Mouse (Mus musculus) right cerebral cortex, postnatal 10 days (tissue): Measurements from ENCODE around the gene Tmem132c.

Source experiments
- DNase-seq, 2 experiments: peaks; one replicate each; pipeline ENCODE4 v3.0.0; 2021; ENCODE audit warnings: low spot score in 2 of 2

The Tmem132c gene

DNA sequence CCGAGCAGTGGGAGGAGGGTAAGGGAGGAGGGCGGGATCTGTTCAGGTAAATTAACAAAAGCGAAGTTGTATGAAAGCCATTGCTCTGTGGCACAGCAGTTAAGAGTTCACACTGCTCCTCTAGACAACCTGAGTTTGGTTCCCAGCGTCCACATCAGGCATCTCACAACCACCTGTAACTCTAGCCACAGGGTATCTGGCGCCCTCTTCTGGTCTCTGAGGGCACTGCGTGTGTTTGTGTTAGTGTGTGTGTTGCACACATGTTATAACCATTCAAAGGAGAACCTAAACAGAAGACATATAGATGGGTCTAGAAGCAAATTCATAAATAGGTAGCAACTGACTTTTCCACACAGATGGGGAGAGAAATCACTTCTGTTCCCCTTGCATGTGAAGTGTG, 245.6 kb downstream of the Tmem132c start:
- no peak for DNase-seq

DNA sequence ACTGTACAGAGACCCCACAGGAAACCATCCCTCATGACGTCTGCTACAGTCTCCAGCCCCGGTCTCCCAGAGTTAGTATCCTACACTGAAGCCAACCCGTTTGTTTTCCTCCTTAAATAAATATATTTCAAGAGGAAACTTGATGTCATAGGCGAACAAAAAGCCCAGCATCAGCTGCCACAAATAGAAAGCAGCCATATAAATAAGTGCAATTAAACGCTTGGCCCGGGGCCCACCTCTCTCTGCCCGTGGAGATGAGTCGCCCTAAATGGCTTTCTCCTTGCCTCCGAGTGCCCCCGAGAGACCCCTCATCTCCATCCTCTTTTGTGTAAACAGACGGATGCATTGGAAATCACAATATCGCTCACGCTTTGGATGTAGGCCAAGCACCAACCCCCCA, 247.1 kb downstream of the Tmem132c start:
- no peak for DNase-seq

DNA sequence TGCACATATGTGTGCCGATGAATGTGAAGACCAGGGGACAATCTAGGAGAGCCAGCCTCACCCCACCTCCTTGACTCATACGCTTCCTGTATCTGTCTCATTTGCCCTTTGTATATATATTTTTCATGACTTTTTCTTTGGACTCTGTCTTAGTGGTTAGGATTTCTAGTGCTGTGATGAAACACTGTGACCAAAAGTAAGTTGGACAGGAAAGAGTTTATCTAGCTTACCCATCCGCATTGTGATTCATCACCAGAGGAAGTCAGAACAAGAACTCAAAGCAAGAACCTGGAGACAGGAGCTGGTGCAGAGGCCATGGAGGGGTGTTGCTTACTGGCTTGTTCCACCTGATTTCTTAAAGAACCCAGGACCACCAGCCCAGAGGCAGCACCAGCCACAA, 250.1 kb downstream of the Tmem132c start:
- no peak for DNase-seq

DNA sequence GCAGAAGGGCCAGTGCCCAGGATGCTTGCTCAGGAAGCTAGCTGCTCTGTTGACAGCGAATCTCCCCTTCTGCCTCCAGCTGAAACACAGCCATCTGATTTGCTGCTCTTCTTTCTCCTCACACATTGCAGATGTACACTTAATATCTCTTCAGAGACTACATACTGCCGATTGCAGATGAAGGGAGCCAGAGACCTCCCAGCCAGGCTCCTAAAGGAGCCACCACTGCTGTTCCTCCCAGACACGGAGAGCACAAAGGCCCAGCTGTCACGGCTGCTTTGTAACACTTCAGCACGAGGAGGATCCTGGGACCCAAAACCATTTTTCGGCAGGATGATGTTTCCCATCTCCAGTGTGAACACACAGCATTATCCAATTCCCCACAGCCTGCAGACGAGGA, 255.3 kb downstream of the Tmem132c start:
- no peak for DNase-seq

DNA sequence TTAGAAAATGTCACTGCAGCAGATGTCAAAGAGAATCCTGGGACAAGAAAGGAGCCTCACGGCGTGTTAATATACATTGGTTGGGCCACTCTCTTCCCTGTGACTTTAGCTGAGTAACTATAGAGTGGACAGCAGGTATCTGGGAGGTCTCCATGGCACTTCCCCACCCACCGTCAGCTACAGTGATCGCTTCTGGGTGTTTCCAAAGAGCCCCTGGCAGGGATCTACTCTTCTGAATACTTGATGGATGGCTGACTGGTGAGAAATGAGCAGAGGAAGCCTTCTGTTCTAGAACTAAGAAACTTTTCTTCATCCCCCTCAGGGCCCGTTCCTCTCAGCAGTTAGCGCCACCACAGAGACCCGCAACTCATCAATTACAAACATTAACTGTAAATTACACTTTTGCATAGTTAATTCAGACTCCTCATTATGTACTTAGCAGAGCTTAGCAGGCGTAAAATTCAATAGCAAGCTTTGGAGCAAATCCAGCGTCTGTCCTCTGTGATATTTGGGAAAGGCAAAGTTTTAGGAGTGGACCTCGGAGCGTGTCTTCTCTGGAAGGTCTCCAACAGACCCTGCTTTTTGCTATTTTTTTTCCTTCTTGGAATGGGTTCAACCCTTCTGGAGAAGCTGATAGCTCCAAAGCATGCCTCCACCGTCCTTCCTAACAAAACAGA, 257.7 kb downstream of the Tmem132c start:
- DNase-seq: no peak

DNA sequence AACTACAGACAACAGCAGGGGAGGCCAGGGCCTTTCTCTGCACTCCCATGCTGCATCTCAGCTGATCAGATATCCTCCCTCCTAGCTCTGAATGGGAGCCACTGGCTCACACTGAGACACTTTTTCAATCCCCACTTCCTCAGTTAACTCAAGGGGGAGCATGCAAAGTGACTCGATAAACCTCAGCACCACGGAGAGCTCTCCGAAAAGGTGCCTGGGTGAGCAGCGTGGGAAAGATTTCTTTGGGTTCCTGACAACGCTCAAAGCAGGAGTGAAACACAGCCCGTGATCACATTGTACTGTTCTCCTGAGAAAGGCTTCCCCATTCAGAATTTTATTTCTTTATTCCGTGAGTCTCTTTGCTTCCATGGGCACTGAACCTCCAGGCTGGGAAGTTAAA, 261.2 kb downstream of the Tmem132c start:
- no peak for DNase-seq

DNA sequence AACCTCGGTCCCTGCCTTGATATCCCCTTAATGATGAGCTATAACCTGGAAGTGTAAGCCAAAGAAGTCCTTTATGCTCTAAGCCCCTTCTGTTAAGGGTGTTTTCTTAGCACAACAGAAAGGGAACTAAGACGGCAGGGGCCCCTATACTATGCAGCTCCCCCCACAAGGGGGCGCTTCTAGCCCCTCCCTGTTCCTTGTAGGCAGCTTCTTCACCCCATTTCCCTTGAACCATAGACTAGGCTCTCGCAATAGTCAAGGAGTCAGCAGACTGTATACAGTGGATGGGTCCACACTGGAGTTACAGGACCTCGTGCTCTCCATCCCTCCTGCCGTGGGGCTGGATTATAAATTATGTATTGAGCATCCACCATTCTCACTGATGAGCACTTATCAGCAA, 264.1 kb downstream of the Tmem132c start:
- no peak for DNase-seq

DNA sequence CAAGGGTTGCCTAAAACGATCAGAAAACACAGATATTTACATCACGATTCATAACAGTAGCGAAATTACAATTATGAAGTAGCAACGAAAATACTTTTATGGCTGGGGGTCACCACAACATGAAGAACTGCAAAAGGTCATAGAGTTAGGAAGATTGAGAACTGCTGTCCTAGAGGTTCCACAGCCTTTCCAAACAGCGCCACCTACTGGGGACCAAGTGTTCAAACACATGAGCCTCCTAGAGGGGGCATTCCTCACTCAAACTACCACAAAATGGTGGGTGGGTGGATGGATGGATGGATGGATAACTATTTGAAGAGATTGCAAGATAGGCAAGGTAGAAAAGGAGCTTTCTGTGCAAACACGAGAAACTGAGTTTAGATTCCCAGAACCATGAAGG, 270.0 kb downstream of the Tmem132c start:
- no peak for DNase-seq

DNA sequence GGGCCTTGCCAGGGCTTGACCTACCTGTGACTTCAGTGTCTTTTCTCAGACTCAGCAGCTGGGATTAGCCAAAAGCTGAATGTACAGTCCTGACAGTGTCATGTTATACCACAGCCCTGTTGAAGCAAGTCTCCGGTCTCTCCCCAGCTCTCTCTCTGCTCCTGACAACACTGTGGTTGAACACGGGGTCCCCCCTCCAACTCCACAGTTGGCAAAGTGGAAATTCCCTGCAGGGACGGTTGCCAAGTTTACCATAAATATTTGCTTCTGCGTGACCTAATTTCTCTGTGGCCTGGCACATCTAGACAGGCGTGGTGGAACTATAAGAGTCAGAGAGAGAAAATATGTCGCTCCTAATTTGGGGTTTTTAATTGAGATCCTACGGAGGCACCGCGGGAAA, 274.4 kb downstream of the Tmem132c start:
- no peak for DNase-seq

DNA sequence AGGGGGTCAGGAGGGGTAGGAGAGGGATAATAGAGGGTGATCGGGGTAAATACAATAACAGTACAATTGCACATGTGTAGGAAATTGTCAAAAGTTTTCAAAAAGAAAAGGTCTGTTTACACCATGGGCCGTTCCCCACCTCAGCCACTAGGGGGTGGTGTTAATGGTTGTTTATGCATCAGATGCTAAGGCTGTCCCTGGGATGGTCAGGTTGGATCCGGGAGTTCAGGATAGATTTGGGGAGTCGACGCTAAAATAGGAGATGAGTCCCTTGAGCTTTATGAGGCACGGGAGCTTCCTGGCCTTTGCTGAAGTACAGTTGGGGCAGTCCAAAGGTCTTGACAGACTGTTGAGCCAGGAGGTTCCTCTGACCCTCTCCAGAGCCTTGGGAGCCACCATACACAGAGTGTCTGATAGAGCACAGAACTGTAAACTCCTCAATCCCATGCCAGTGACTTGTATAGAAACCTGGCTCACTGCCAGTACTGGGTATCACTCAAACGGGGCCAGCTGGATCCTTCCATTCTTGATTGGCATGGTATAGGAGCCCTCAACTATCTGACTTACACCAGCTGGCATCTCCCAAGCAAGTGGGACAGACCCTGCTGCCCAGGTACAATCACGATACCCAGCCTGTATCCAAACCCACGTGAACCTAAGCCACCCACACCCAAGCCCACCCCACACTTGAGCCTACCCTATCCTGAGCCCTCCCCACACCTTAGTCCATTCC, 281.3 kb downstream of the Tmem132c start:
- no peak for DNase-seq

DNA sequence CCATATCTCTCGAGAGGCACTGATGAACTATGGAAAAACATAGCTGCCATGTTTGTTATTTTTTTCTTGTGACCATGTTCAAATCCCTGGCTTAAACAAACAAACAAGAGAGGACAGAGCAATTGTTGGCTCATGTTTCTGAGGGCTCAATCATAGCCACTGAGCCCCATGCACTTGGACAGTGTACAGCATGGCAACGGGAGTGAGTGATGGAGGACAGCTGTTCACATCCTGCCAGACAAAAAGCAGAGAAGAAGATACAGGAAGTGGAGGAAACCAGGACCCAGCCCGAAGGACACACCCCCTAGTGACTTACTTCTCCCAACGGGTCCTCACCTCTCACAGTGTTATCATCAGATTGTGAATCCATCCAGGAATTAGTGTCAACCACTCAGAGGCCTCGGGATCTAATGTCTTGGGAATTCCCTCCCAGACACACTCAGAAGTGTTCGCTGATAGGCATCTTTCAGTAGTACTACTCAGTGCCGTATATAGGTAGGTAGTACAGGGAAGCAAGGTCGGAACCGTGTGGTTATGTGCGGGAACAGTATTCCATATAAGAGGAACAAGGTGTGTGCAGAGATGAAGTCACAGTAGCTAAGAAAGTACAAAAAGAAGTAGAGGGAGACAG, 285.9 kb downstream of the Tmem132c start:
- no peak for DNase-seq

DNA sequence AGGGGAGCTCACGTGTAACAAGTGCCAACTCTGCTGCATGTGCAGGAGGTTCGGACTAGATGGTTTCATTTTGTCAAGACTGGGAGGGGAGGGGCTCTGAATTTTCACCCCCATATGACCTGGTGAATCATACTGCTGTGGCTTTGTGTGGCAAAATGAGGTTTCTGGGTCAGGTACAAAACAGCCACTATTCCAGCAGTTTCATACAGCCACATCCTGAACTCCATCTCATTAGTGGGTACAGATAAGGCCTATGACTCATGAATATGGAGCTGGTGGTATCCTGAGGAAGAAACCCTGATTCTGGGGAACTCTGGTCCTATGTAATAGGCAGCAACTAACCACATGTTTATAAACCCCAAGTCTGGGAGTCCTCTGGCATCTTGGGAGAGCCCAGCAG, 295.9 kb downstream of the Tmem132c start:
- no peak for DNase-seq

DNA sequence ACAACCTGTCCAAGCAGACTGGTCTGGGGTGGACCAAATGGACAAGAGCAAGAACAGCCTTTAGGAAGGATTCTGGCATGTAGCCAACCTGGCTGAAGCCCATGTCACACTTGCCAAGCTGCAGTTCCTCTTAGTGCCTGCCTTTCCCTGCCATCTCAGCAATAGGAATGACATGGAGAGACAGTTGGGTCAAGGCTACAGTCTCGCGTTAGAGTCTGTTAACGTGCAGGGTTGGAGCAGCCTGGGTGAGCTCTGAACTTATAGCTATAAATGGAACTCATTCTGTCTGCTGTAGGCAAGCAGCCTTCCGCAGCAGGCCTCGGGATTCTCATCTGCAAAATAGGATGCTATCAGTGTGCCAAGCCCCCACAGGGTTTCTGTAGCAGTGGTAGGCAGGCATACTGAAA, 305.0 kb downstream of the Tmem132c start:
- DNase-seq: no peak

DNA sequence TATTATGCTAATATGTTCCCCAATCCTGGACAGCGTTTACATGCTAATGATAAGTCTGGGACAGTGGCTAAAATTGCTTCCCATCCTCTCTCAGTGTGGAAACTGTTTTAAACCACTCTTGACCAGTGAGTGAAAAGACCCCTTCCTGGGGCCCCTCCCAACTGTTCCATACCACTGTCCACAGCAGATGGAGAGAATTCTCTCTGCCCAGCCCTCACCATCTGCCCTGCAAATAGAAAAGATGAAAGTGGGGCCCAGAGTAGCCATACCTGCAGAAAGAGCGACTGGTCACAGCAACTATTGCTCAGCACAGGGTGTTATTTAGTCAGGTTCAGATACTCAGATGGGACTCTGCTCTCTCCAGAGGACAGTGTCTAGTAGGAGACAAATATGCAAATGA, 306.5 kb downstream of the Tmem132c start:
- no peak for DNase-seq

DNA sequence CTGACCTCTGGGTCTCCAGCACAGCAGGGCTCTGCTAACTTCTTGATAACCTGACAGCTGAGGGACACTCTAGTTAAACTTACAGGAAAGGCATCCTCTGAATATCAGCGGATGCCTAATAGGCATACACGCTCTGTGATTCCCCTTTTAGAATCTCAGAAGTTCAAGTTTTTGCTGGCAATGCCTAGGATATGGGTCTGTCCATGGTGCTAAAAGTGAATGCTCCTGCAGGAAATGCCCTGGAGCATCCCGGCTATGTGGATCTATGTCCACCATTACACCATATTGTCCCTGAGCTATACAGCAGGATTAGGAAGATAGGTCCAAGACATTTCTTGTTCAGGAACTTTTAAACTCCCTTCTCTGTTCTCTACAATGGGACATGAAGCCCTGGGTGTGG, 319.5 kb downstream of the Tmem132c start:
- DNase-seq: no peak

DNA sequence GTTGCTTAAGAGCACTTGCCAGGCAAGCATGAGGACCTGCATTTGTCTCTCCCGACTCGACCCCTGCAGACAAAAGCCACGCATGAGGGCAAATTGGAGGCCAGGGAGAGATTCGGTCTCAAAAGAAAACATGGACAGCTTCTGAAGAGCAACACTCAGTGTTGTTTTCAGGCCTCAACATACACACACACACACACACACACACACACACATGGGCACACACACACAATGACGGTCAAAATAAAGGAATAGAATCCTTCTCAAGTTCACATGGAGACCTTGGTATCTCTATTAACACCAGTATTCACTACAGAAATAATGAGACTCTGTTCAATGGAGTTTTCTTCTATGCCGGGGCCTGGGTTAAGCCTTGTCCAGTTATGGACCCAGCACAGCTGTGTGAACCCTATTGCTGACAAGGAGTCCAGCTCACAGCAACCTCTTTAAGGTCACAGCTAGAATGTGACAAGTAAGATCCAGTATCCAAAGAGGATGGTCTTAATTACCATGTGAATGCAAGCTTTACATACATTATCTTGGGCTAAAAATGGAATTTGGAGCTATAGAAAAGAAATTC, 325.6 kb downstream of the Tmem132c start:
- DNase-seq: no peak

DNA sequence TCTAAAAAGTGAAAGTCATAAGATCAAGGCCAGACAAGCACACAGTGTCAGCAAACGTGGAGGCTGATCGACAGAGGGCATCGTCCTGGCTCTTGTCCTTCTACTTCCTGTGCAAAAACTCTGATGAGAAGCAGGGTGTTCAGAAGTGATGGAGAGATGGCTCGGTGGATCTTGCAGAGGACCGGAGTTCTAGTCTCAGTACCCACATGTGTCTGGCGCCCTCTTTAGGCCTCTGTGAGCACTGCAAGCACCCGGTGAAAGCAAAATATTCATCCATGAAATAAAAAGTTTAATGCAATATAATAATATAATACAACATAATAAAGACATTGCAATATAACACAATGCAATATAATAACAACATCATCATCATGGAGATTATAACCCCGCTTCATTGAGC, 335.8 kb downstream of the Tmem132c start:
- no peak for DNase-seq

DNA sequence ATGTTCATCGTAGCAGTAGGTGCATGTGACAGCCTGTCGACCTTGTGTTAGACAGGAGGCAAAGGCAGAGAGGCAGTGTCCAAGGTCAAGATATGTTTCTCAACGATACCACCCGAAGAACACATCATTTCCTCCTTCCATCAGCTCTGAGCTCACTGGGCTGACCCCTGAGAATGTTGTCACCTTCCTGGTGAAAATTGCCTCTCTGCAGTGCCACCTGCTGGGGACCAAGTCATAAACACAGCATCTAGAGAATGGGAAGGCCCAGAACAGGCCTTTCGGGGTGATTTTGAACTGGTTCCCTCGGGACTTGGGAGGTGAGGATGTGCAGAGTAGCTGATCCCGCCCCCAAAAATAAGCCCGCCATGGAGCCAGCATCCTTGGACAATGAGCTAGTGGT, 342.1 kb downstream of the Tmem132c start:
- peak in 1 of 2 experiments; percentile 31 for DNase-seq

DNA sequence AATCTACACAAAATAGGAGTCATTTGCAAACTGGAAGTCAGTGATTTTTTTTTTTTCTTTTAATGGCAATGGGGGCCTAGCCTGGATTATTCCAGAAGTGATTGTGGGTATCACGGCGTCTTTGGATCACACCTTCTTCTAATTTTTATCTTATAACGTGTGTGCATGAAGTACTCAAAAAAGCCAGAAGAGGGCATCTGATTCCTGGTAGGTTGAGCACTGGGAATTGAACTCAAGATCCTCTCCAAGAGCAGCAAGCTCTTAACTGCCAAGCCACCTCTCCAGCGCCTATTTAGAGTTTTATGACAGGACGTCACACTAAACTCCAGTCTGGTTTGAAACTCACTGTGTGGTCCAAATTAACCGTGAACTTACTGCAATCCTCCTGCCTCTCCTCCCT, 346.2 kb downstream of the Tmem132c start:
- DNase-seq: no peak

DNA sequence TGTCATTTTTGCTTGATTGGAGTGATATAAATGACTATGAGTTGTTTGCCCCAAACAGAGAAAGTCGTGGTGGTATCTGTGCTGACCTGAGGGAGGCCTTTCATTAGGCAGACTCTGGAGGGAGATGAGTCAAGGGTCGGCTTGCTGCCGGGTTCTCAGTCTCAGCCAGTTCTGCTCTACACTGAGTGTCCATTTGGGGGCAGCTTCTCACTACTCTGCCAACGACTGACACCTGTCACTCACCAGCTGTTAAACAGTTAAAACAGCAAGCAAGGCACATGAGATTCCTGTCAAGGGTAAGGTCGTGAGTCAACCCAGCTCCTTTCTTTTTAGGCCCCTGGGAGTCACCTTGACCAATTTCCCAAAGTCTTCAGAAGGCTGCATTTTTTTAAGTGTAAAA, 350.8 kb downstream of the Tmem132c start:
- DNase-seq: no peak

DNA sequence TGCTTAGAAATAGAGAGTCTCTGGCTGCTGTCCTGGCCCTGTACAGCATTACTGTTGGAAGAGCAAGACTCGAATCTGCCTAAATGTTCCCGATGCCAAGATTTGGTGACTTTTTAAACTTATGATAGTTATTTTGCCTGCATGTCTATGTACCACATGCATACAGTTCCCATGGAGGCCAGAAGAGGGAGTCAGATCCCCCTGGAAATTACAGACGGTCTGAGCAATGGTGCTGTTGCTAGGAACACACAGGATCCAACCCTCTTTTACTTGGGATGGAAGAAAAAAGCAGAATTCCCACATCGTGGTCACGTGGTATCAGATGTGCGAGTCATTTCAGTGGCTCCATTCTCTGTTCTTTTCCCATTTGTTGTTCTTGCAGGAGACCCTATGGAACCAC, 351.2 kb downstream of the Tmem132c start:
- peak; percentile 51 to 63 for DNase-seq

DNA sequence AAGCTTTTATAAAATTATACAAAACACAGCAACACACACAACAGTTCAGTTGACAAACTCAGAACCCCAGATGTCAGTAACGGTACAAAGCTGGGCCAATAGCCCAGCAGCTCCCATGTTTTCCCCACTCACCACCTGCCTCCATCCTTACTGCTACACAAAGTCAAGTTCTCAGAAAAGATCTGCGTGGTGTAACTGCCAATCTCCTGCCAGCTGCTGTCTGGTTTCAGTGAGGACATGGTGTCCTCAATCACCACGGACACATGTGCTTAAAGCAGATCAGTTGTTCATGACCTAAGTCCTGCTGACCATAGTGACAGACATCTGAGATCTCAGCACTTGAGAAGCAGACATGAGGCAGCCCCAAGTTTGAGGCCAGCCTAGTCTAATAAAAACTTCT, 354.1 kb downstream of the Tmem132c start:
- no peak for DNase-seq

DNA sequence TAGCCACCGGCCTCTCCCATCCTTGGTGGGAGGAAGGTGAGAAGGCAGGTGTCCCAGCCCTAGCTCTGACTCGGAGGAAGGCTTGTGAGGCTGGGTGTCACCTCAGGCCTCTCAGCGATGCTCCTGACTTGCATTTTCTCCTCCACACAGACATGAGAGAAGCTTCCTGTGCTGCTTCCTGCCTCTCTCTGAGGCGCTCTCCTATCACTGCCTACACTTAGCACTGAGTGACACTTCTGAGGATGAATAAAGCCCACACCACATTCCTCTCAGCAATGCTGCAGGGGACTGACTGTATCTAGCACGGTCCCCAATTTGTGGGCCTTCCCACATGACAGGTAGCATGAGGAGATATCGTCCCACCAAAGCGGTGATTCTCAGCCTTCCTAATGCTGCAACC, 355.3 kb downstream of the Tmem132c start:
- DNase-seq: no peak
